Mouse (Mus musculus): ENCODE results near the gene Med26.

Gene Med26

GRCm38 (mm10) chr8:72547802-72548643, at the start of gene Med26:
Gene Med26, minus strand, starts transcription at chr8:72548270.
- in situ Hi-C loops (cut with MboI; ENCODE audit: unreplicated experiment in 2 of 2), result no loop called here

GRCm38 (mm10) chr8:72590198-72590597, 42.1 kb upstream of the Med26 start:
- in situ Hi-C loops (cut with MboI; ENCODE audit: unreplicated experiment in 2 of 2), result no loop called here

GRCm38 (mm10) chr8:72589286-72589685, 41.2 kb upstream of the Med26 start:
- in situ Hi-C loops (cut with MboI; ENCODE audit: unreplicated experiment in 2 of 2), result no loop called here

GRCm38 (mm10) chr8:72588865-72589264, 40.8 kb upstream of the Med26 start:
- in situ Hi-C loops (cut with MboI; ENCODE audit: unreplicated experiment in 2 of 2), result no loop called here

- in situ Hi-C loops (cut with MboI; ENCODE audit: unreplicated experiment in 2 of 2), result no loop called here
These were observed 39.7 kb upstream of the Med26 start for GRCm38 (mm10) chr8:72587806-72588205.

GRCm38 (mm10) chr8:72584390-72584789, 36.3 kb upstream of the Med26 start:
- in situ Hi-C loops (cut with MboI; ENCODE audit: unreplicated experiment in 2 of 2), result no loop called here

- in situ Hi-C loops (cut with MboI; ENCODE audit: unreplicated experiment in 2 of 2), result no loop called here
These were observed 35.1 kb upstream of the Med26 start for GRCm38 (mm10) chr8:72583056-72583771.

GRCm38 (mm10) chr8:72579374-72579773, 31.3 kb upstream of the Med26 start:
- in situ Hi-C loops (cut with MboI; ENCODE audit: unreplicated experiment in 2 of 2), result no loop called here

- in situ Hi-C loops (cut with MboI; ENCODE audit: unreplicated experiment in 2 of 2), result no loop called here
These were observed 29.9 kb upstream of the Med26 start for GRCm38 (mm10) chr8:72577941-72578340.

- in situ Hi-C loops (cut with MboI; ENCODE audit: unreplicated experiment in 2 of 2), result no loop called here
These were observed 29.2 kb upstream of the Med26 start for GRCm38 (mm10) chr8:72577266-72577665.

GRCm38 (mm10) chr8:72575915-72576314, 27.8 kb upstream of the Med26 start:
- in situ Hi-C loops (cut with MboI; ENCODE audit: unreplicated experiment in 2 of 2), result no loop called here

GRCm38 (mm10) chr8:72573450-72573849, 25.4 kb upstream of the Med26 start:
- in situ Hi-C loops (cut with MboI; ENCODE audit: unreplicated experiment in 2 of 2), result no loop called here

- in situ Hi-C loops (cut with MboI; ENCODE audit: unreplicated experiment in 2 of 2), result no loop called here
These were observed 24.4 kb upstream of the Med26 start for GRCm38 (mm10) chr8:72572507-72572906.

- in situ Hi-C loops (cut with MboI; ENCODE audit: unreplicated experiment in 2 of 2), result no loop called here
These were observed 23.8 kb upstream of the Med26 start, which contains the start of gene Tmem38a for GRCm38 (mm10) chr8:72571611-72572473. Gene Tmem38a, plus strand, starts transcription at chr8:72572055.

- in situ Hi-C loops (cut with MboI; ENCODE audit: unreplicated experiment in 2 of 2), result no loop called here
These were observed 22.9 kb upstream of the Med26 start, which contains the start of gene Smim7 for GRCm38 (mm10) chr8:72570633-72571610. Gene Smim7, minus strand, starts transcription at chr8:72571088.

- in situ Hi-C loops (cut with MboI; ENCODE audit: unreplicated experiment in 2 of 2), result no loop called here
These were observed 17.9 kb upstream of the Med26 start for GRCm38 (mm10) chr8:72565970-72566369.

- in situ Hi-C loops (cut with MboI; ENCODE audit: unreplicated experiment in 2 of 2), result no loop called here
These were observed 13.1 kb upstream of the Med26 start for GRCm38 (mm10) chr8:72561111-72561689.

- in situ Hi-C loops (cut with MboI; ENCODE audit: unreplicated experiment in 2 of 2), result no loop called here
These were observed 7.7 kb upstream of the Med26 start for GRCm38 (mm10) chr8:72555770-72556169.

- in situ Hi-C loops (cut with MboI; ENCODE audit: unreplicated experiment in 2 of 2), result no loop called here
These were observed 1.3 kb upstream of the Med26 start for GRCm38 (mm10) chr8:72549314-72549892.
